Mouse (Mus musculus): ENCODE results near the gene Olfr1564. TPM values are rescaled to one million over a fixed set of nuclear protein-coding genes. Genes with fewer than 3 reads are reported as not detected.
"Not testable (repeated sequence)": the region's sequence is repeated elsewhere in the genome, so short reads cannot be mapped to it uniquely, and the experiment has no call there.

Gene Olfr1564
- polyA plus RNA-seq (2012; rRNA removed): 0.01 and 0.03 TPM in 2 replicates
- polyA plus RNA-seq (2014; fragmentation: Nextera tagmentation; extraction: Ambion mirVana): not detected in 2 replicates

DNA sequence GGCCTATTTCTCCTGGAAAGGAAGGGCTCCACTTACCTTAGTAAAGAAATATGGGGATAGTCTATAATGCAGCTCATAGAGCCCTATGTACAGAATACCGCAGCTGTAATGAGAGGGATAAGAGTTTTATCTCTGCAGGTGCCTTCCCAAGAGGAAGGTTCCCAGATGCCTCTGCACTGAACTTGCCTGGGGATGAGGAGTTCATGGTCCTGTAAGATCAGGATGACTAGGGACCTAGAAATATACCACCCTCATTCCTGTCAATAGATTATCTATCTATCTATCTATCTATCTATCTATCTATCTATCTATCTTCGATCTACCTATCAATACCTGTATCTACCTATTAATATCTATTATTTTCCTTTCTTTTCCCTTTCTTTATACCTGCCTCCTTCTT lies at the start of gene Olfr1564:
Olfr1564 (minus strand) TSS at position 101 of the 400 bp plus-strand sequence.
- DNase-seq (ENCODE audit: low read depth in 3 of 3, low spot score in 3 of 3) (no peak), ATAC-seq (ENCODE audit: insufficient read depth) (no peak)
- H3K4me2 ChIP-seq (ENCODE audit: low read depth): no peak within 1 kb of the TSS
- no peak for TF ChIP-seq CTCF (IDR thresholded peaks at IDR 0.05; ENCODE audit: low read depth)
- TF ChIP-seq EP300 (IDR thresholded peaks at IDR 0.05; ENCODE audit: low read depth): no peak
- no peak within 1 kb of the TSS for H3K27ac ChIP-seq
- H3K9me3 ChIP-seq (ENCODE audit: control insufficient read depth, low read length): no peaks in the 10 kb centered on the region
- H3K4me3 ChIP-seq (ENCODE audit: insufficient read depth in 1 of 2, low read depth in 2 of 2, low read length in 2 of 2): no peak within 1 kb of the TSS
- no peaks in the 10 kb centered on the region for H3K36me3 ChIP-seq (replicated peaks; ENCODE audit: control insufficient read depth, insufficient read depth, low read depth)
- no peaks in the 10 kb centered on the region for H3K27me3 ChIP-seq (ENCODE audit: control insufficient read depth, insufficient read depth, low read length)
- no peak within 1 kb of the TSS for H3K9ac ChIP-seq (replicated peaks)
- WGBS (ENCODE audit: insufficient replicate concordance): 56% methylated on average over 2 of the region's 2 CpGs
- H3K4me1 ChIP-seq (replicated peaks; ENCODE audit: control insufficient read depth in 2 of 2, insufficient read depth in 2 of 2, low read length in 1 of 2): no peaks in the 10 kb centered on the region

GRCm38 (mm10) chr17:33268907-33269306 lies 47.4 kb upstream of the Olfr1564 start:
- H3K27me3 ChIP-seq (ENCODE audit: control insufficient read depth, insufficient read depth, low read length): no peaks in the 10 kb centered on the region; the same call in 1 of the 2 replicates
- H3K9me3 ChIP-seq (ENCODE audit: control insufficient read depth, low read length): no peaks in the 10 kb centered on the region
- DNase-seq (ENCODE audit: low read depth in 3 of 3, low spot score in 3 of 3) (no peak), ATAC-seq (ENCODE audit: insufficient read depth) (no peak)
- H3K36me3 ChIP-seq (replicated peaks; ENCODE audit: control insufficient read depth, insufficient read depth, low read depth): no peaks in the 10 kb centered on the region
- H3K9ac ChIP-seq (replicated peaks): no peak overlapping the region
- WGBS (ENCODE audit: insufficient replicate concordance): 68% methylated on average over 9 of the region's 9 CpGs
- no peak overlapping the region for H3K27ac ChIP-seq
- no peaks in the 10 kb centered on the region for H3K4me1 ChIP-seq (replicated peaks; ENCODE audit: control insufficient read depth in 2 of 2, insufficient read depth in 2 of 2, low read length in 1 of 2)
- H3K4me2 ChIP-seq (ENCODE audit: low read depth): no peak overlapping the region
- no peak overlapping the region for H3K4me3 ChIP-seq (ENCODE audit: insufficient read depth in 1 of 2, low read depth in 2 of 2, low read length in 2 of 2)
- TF ChIP-seq CTCF (IDR thresholded peaks at IDR 0.05; ENCODE audit: low read depth): no peak
- TF ChIP-seq EP300 (IDR thresholded peaks at IDR 0.05; ENCODE audit: low read depth): no peak

- Histone ChIP-seq H3K9me3 (ENCODE audit: control insufficient read depth, low read length) (no peaks in the 10 kb centered on the region), H3K4me1 (replicated peaks; ENCODE audit: control insufficient read depth in 2 of 2, insufficient read depth in 2 of 2, low read length in 1 of 2) (no peaks in the 10 kb centered on the region), H3K4me2 (ENCODE audit: low read depth) (no peak within 1 kb of the TSS), H3K27me3 (ENCODE audit: control insufficient read depth, insufficient read depth, low read length) (no peaks in the 10 kb centered on the region; the same call in 1 of the 2 replicates), H3K36me3 (replicated peaks; ENCODE audit: control insufficient read depth, insufficient read depth, low read depth) (no peaks in the 10 kb centered on the region), H3K27ac (no peak within 1 kb of the TSS), H3K4me3 (ENCODE audit: insufficient read depth in 1 of 2, low read depth in 2 of 2, low read length in 2 of 2) (no peak within 1 kb of the TSS), H3K9ac (replicated peaks) (no peak within 1 kb of the TSS)
- DNase-seq (ENCODE audit: low read depth in 3 of 3, low spot score in 3 of 3): no peak
- TF ChIP-seq CTCF (IDR thresholded peaks at IDR 0.05; ENCODE audit: low read depth): no peak
- TF ChIP-seq EP300 (IDR thresholded peaks at IDR 0.05; ENCODE audit: low read depth): no peak
- no peak for ATAC-seq (ENCODE audit: insufficient read depth)
- 54% methylated on average over 1 of the region's 1 CpGs for WGBS (ENCODE audit: insufficient replicate concordance)
Measured at GRCm38 (mm10) chr17:33264376-33264775, 42.9 kb upstream of the Olfr1564 start, which contains the start of gene Olfr63. Gene Olfr63 (plus strand): TSS chr17:33264676.

- H3K4me3 ChIP-seq (ENCODE audit: insufficient read depth in 1 of 2, low read depth in 2 of 2, low read length in 2 of 2); H3K9me3 ChIP-seq (ENCODE audit: control insufficient read depth, low read length); H3K9ac ChIP-seq (replicated peaks); H3K27ac ChIP-seq; ATAC-seq (ENCODE audit: insufficient read depth); H3K36me3 ChIP-seq (replicated peaks; ENCODE audit: control insufficient read depth, insufficient read depth, low read depth); H3K27me3 ChIP-seq (ENCODE audit: control insufficient read depth, insufficient read depth, low read length); H3K4me1 ChIP-seq (replicated peaks; ENCODE audit: control insufficient read depth in 2 of 2, insufficient read depth in 2 of 2, low read length in 1 of 2); DNase-seq (ENCODE audit: low read depth in 3 of 3, low spot score in 3 of 3); H3K4me2 ChIP-seq (ENCODE audit: low read depth): not testable (repeated sequence)
- no CpG with 5 or more reads among the region's 2 CpGs for WGBS (ENCODE audit: insufficient replicate concordance)
Measured at GRCm38 (mm10) chr17:33255319-33255657, 33.8 kb upstream of the Olfr1564 start.

DNA sequence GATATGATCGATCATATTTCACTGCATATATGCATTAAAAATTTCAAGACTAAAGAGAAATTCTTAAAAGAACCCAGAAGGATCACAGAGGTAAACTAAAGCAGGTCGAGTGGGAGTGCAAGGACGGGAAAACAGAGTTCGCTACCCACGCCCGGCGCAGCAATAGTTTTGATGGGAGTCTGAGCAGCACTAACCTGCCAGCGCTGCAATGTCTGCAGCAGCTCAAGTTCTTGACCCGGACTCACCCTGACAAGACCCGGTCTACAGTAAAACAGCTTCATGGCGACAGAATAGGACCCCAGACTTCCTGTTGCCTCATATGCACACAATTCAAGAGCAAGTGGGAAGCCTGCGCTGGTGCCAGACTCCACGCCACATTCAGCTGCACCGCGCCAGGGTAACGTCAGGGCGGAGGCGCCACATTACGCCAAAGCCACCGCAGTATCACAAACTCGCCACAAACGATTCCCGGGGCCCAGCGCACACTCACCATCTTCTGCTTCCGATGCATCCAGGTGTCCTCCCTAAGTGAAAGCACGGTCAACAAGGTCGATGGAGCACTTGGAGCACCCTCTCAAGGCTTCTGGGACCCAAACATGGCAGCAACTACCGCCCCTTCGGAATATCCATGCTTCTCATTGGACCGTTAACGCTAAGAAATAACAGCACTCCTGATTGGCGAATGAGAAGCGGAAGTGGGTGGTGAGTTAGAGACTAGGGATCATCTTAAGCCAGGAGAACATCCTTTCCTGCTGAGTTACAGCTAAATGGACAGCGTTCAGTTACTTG lies 33.2 kb upstream of the Olfr1564 start, which contains the start of gene Zfp955a:
Zfp955a (minus strand) TSS at position 616 of the 789 bp plus-strand sequence.
- 13% methylated on average over 1 of the region's 34 CpGs for WGBS (ENCODE audit: insufficient replicate concordance)
- ATAC-seq (ENCODE audit: insufficient read depth): peak; percentile 96
- not testable (repeated sequence) for H3K36me3 ChIP-seq (replicated peaks; ENCODE audit: control insufficient read depth, insufficient read depth, low read depth)

DNA sequence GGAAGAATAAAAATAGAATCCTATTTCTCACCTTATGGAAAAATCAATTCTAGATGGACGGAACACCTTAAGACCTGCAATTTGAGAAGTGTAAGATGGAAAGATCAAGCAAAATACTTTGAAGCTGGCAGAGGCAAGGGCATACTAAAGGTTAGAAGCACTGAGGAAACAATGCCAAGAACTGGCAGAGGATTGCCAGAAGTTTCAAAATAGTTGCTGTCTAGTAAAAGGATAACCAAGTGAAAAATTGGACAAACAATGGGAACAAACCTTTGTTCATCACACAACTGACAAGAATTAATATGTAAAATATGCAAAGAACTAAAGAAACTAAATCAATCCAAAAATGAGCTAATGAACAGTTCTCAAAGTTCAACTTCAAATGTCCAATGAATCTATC lies 15.2 kb upstream of the Olfr1564 start:
- H3K27ac ChIP-seq; H3K9me3 ChIP-seq (ENCODE audit: control insufficient read depth, low read length); ATAC-seq (ENCODE audit: insufficient read depth); H3K27me3 ChIP-seq (ENCODE audit: control insufficient read depth, insufficient read depth, low read length); H3K4me1 ChIP-seq (replicated peaks; ENCODE audit: control insufficient read depth in 2 of 2, insufficient read depth in 2 of 2, low read length in 1 of 2); H3K36me3 ChIP-seq (replicated peaks; ENCODE audit: control insufficient read depth, insufficient read depth, low read depth); H3K4me3 ChIP-seq (ENCODE audit: insufficient read depth in 1 of 2, low read depth in 2 of 2, low read length in 2 of 2); H3K9ac ChIP-seq (replicated peaks); DNase-seq (ENCODE audit: low read depth in 3 of 3, low spot score in 3 of 3); H3K4me2 ChIP-seq (ENCODE audit: low read depth): not testable (repeated sequence)
- 70% methylated on average over 1 of the region's 1 CpGs for WGBS (ENCODE audit: insufficient replicate concordance)

More for the DNA sequence above, 33.2 kb upstream of the Olfr1564 start, which contains the start of gene Zfp955a:
- H3K9me3 ChIP-seq (ENCODE audit: control insufficient read depth, low read length); H3K4me1 ChIP-seq (replicated peaks; ENCODE audit: control insufficient read depth in 2 of 2, insufficient read depth in 2 of 2, low read length in 1 of 2); H3K9ac ChIP-seq (replicated peaks); H3K27ac ChIP-seq; H3K27me3 ChIP-seq (ENCODE audit: control insufficient read depth, insufficient read depth, low read length); H3K4me3 ChIP-seq (ENCODE audit: insufficient read depth in 1 of 2, low read depth in 2 of 2, low read length in 2 of 2); DNase-seq (ENCODE audit: low read depth in 3 of 3, low spot score in 3 of 3): not testable (repeated sequence)
- H3K4me2 ChIP-seq (ENCODE audit: low read depth): peak within 1 kb of the TSS; percentile 31

DNA sequence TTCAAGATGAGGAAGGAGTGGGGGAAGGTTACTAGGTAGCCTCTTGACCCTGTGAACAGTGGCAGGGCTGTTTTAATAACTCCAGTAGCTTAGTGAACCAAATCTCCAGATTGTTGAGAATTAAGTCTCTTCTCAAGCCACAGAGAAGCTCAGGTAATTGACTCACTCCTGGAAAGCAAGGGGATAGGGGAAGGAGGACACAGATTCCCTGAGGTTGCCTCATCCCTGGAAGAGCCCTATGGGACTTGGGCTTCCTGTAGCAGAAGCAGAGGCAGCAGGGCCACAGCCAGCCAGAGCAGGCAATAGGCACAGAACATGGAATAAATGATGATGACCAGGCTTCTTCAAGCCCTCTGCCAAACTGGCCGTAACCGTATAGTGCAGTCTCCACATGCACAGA lies 30.5 kb downstream of the Olfr1564 start, which contains the start of gene Olfr239:
Olfr239 (plus strand) TSS at position 301 of the 400 bp plus-strand sequence.
- not testable (repeated sequence) for ATAC-seq (ENCODE audit: insufficient read depth); H3K4me3 ChIP-seq (ENCODE audit: insufficient read depth in 1 of 2, low read depth in 2 of 2, low read length in 2 of 2); H3K9ac ChIP-seq (replicated peaks); H3K4me2 ChIP-seq (ENCODE audit: low read depth); DNase-seq (ENCODE audit: low read depth in 3 of 3, low spot score in 3 of 3); H3K27me3 ChIP-seq (ENCODE audit: control insufficient read depth, insufficient read depth, low read length); H3K9me3 ChIP-seq (ENCODE audit: control insufficient read depth, low read length); H3K27ac ChIP-seq; H3K4me1 ChIP-seq (replicated peaks; ENCODE audit: control insufficient read depth in 2 of 2, insufficient read depth in 2 of 2, low read length in 1 of 2); H3K36me3 ChIP-seq (replicated peaks; ENCODE audit: control insufficient read depth, insufficient read depth, low read depth)
- WGBS (ENCODE audit: insufficient replicate concordance): no CpG with 5 or more reads among the region's 2 CpGs
